Mouse (Mus musculus): ENCODE measurements around the gene Cadm3. TPM values are rescaled to one million over a fixed set of nuclear protein-coding genes. Genes with fewer than 3 reads are reported as not detected.
A peak's percentile ranks its signal among the peaks of the same experiment; 100 is the strongest.

Gene Cadm3
- total RNA-seq, 4 experiments from 2014 or later = 4.2 to 6.8 (median 6.2) TPM

- DNase-seq (ENCODE audit: low spot score in 2 of 2) = no peak
Measured at GRCm38 (mm10) chr1:173359590-173360290, 7.8 kb downstream of the Cadm3 start.

DNA sequence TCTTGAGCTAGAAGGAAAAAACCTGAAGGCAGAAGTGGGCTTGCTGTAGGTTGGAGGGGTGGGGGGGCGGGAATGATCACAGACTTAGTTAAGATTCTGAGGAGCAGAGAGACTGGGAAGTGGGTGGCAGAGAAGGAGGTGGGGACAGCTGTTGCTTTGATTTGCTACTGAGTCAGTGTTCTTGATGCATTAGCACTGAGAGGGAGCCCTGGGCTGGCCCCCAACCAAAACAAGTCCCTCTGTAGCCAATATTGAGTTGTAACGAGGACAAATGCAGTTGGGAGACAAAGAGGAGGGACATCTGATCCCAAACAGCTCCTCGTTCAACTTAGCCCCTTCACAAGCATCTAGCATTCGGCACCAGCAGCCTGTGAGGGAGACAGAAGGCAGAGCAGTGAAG lies 9.7 kb downstream of the Cadm3 start:
- DNase-seq (ENCODE audit: low spot score in 2 of 2) = no peak

GRCm38 (mm10) chr1:173356699-173357098 lies 10.8 kb downstream of the Cadm3 start:
- no peak for DNase-seq (ENCODE audit: low spot score in 2 of 2)

DNA sequence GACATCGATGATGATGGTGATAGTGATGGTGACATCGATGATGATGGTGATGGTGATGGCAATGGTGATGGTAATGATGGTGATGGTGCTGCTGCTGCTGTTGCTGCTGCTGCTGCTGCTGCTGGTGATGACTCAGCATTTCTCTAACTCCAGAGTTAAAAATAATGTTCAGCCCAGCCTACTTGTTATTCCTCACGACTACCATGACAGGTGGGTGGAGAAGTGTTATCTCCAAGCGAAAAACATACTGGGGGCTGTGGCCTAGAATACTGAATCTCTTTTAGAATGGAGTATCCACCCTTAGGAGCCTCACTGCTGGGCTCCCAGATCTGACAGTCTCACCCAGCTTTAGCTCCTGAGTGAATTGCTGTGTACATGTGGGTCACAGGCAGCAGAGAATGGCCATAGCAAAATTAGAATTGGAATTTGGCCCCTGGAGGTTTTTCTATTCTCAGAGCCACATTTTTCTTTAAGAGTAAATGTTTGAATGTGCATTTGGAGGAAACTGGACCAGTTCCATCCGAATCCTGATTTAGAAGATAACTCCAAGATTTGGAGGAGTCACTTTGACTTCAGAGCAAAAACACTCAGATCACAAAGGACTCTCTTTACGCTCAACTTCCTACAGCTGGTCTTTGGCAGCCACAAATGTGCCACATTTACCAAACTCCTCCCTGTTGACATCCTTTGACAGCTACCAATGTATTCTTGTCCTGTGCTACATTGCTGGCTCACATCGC lies 12.2 kb downstream of the Cadm3 start:
- DNase-seq (ENCODE audit: low spot score in 2 of 2) = no peak

GRCm38 (mm10) chr1:173350372-173350957 lies 17.0 kb downstream of the Cadm3 start, which contains the start of gene Aim2:
Aim2 (plus strand) TSS chr1:173350879.
- no peak for DNase-seq (ENCODE audit: low spot score in 2 of 2)

GRCm38 (mm10) chr1:173349946-173350345 lies 17.5 kb downstream of the Cadm3 start:
- DNase-seq (ENCODE audit: low spot score in 2 of 2) = peak in 1 of 2 experiments; percentile 12

DNA sequence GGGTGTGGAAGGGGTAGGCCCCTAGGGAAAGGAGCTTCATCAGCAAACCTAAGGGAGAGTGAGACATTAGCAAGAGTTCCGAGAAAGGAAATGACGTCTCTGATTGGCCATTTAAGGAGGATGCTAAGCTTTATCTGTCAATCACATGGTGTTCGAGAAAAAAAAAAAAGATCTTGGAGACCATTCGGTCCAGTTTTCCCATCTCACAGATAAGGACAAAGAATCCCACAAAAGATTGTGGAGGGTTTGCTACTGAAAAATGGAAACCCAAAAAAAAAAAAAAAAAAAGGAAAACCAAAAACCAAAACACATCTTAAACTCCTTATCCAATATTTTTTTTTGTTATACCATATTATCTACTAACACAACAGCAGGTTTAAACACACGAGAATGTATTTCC lies 18.3 kb downstream of the Cadm3 start:
- DNase-seq (ENCODE audit: low spot score in 2 of 2) = no peak

DNA sequence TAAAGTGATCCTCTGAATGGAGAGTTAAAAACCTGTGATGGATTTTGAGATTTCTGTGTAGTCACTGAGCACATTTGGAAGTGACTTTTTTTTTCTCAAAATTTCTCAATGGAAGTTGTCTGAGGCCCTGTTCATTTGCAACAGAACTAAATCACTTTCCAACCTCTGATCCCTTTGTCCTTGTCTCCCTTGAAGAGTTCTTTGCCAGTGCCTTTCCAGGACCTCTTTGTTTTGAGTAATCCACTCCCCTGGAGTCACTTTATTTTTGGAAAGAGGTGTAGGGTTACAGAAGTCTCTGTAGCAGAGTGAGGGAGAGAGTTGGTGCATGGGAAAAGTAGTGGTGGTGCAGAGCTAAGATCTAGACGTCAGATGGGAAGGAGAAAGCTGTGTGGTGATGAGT lies 19.0 kb downstream of the Cadm3 start:
- DNase-seq (ENCODE audit: low spot score in 2 of 2) = no peak

GRCm38 (mm10) chr1:173345112-173345511 lies 22.4 kb downstream of the Cadm3 start:
- DNase-seq (ENCODE audit: low spot score in 2 of 2) = no peak

DNA sequence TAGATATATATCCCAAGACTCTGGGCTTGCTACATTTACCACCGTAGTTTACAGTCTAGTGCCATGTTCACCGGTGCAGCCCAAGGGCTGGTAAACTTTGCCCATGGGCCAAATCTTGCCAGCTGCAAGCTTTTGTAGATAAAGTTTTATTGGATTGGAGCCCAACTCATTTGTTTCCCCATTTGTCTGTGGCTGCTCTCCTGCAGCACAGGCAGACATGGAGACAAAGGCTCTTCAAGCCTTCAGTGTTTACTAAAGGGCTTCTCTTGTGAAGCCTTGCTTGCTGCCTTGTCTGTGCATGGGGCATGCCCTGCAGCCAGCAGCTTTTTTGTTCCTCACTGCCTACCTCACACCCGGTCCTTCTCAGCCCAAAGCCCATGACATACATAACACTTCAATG lies 23.6 kb downstream of the Cadm3 start:
- no peak for DNase-seq (ENCODE audit: low spot score in 2 of 2)

- no peak for DNase-seq (ENCODE audit: low spot score in 2 of 2)
Measured at GRCm38 (mm10) chr1:173342425-173342824, 25.1 kb downstream of the Cadm3 start.

GRCm38 (mm10) chr1:173339543-173339942 lies 28.0 kb downstream of the Cadm3 start:
- no peak for DNase-seq (ENCODE audit: low spot score in 2 of 2)

DNA sequence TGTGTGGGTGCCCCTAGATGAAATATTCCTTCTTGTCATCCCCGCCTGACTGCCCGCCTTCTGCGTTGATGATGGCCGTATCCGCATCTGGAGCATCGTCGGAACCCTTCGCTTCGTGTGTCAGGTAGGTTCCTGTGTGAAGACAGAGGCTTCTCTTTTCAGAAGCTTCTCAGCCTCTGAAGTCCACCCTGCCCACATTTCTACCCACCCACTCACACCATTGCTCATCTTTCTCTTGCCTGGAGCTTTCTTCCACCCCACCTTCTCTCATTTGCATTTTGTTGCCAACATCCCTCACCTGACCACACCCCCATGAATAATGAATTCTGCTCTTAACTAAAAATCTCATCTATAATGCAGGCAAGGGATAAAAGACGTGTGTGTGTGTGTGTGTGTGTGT lies 30.5 kb downstream of the Cadm3 start:
- DNase-seq (ENCODE audit: low spot score in 2 of 2) = no peak

- no peak for DNase-seq (ENCODE audit: low spot score in 2 of 2)
Measured at GRCm38 (mm10) chr1:173335903-173336302, 31.6 kb downstream of the Cadm3 start.

- DNase-seq (ENCODE audit: low spot score in 2 of 2) = no peak
Measured at GRCm38 (mm10) chr1:173333312-173334253, 33.9 kb downstream of the Cadm3 start, which contains the start of gene Ackr1. Ackr1 (minus strand) TSS chr1:173333750.

DNA sequence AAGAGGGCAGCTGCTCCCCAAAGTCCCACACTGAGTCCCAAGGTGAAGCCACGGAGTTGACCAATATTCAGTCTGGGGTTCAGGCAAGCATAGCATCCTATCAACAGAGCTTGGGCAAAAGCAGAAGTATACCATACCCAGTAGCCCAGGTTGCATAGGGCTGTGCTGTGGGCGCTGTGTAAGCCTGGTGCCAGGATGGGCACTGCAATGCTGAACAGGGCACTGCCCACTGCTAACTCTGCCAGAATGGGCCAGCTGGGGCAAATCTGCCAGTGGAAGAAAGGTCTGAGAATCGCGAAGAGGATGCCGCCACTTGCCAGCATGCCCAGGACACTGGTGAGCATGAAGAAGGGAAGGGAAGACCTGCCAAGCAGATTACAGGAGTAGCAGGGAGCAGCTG lies 35.1 kb downstream of the Cadm3 start:
- DNase-seq (ENCODE audit: low spot score in 2 of 2) = no peak

- no peak for DNase-seq (ENCODE audit: low spot score in 2 of 2)
Measured at GRCm38 (mm10) chr1:173329743-173330142, 37.8 kb downstream of the Cadm3 start.

DNA sequence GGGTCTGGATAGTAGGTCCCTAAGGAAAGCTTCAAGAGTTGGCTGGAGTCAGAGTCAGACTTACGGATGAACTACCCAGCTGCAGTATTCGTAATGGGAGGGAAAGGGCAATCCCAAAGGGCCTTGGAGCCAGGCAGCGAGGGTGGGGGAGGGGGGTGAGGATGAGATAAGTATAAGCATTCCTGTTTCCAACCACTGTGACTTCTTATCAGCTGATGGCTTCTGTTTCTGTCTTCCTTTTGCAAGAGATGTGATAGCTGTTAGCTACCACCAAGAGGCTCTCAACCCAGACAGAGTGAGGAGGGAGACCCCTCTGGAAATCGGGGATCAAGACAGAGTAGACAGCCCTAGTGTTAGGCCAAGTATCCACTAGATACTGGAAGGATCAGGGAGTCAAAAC lies 38.3 kb downstream of the Cadm3 start:
- no peak for DNase-seq (ENCODE audit: low spot score in 2 of 2)

DNA sequence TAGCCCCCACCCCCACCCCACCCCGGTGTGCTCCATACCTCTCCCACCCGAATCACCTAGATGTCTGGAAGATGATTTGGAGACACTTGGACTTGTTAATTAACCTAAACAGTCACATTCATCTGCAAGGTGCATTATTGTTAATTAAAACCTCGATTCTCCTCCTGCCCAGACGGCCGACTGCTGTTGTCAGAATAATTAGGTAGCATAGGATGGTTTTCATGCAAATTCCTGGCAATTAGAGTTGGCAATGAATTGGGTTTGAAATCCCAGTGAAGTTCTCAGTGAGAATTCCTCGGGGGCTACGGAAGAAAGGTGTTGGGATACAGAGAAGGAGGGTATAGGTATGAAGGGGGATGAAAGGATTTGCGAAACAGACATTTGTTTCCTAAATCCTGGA lies 39.0 kb downstream of the Cadm3 start:
- no peak for DNase-seq (ENCODE audit: low spot score in 2 of 2)

DNA sequence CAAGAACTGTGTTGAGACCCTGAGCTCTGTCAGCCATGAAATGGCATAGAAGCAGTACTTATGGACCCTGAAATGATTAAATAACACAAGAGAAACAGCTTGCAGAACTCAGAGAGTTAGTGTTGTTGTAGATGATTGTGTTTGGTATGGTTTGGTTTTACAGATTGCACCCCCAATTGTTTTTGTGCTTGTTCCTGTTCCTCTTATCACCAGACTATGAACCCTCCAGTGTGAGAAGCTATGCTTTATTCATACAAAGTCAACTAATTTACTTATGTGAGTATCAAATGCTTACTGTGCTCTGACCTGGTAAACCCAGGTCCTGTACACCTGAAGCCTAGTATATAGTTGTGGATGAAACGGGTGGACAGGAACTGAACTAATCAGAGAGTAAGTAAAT lies 40.9 kb downstream of the Cadm3 start:
- no peak for DNase-seq (ENCODE audit: low spot score in 2 of 2)

GRCm38 (mm10) chr1:173325395-173325794 lies 42.1 kb downstream of the Cadm3 start:
- no peak for DNase-seq (ENCODE audit: low spot score in 2 of 2)
